8 mouse cellular contexts compared by ENCODE assay signal in the genomic region with DNA sequence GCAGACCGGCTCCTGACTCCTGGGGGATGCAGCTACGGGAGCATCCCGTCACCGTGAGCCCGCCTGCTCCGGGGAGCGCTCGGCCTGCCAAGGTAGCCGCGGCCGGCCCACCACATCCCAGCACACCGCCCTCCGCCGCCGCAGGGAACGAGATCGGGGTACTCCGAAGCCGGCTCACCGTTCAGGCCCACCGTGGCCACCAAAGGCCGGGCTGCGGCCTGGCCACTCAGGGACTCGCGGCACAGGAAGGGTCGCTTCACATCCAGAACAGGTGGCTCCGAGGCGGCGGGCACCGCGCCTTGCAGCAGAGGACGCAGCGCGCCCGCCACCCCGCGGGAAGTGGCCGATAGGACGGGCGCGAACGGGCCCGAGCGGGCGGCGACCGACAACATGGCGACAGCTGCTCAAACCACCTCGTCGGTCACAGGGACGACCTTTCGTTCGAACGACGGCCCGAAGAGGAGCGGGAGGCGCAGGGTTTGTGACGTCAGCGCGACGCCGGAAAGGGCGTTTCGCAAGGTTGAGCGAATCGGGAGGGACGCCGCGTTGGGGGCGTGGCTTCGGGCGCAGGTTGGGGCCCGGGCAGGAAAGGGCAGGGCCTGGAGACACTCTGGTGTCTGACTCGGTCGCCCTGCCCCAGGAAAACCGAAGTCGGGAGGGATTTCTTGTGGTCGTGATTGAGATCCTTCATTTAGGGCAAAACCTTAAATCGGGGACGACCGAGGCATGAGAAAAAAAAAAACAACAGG. TPM values are rescaled to one million over a fixed set of nuclear protein-coding genes. Genes with fewer than 3 reads are reported as not detected.
DNase-seq lines count a peak whose midpoint lies in the region; ATAC-seq and TF ChIP-seq lines count a peak whose summit lies in the region.

A gene (minus strand): TSS at position 507 of the 749 bp plus-strand sequence.

- H3K9me3 ChIP-seq in heart, embryonic 12.5 days (replicated peaks), result no peaks in the 10 kb centered on the region
- no peaks in the 10 kb centered on the region for H3K9me3 ChIP-seq in kidney, postnatal 0 days (replicated peaks; ENCODE audit: low read length)
- no peaks in the 10 kb centered on the region for H3K9me3 ChIP-seq in liver, embryonic 11.5 days (ENCODE audit: control insufficient read depth, low read length)
- H3K9me3 ChIP-seq in stomach, embryonic 14.5 days (ENCODE audit: control insufficient read depth, low read depth, low read length), result no peaks in the 10 kb centered on the region

- no peak for TF ChIP-seq CTCF in kidney, postnatal 0 days (IDR thresholded peaks at IDR 0.05; ENCODE audit: low read depth)

- WGBS in heart, embryonic 12.5 days, result under 1% methylated on average over 82 of the region's 82 CpGs
- WGBS in kidney, postnatal 0 days, result under 1% methylated on average over 82 of the region's 82 CpGs
- WGBS in liver, embryonic 11.5 days, result under 1% methylated on average over 82 of the region's 82 CpGs
- WGBS in stomach, embryonic 14.5 days, result under 1% methylated on average over 82 of the region's 82 CpGs

- H3K4me3 ChIP-seq in heart, embryonic 12.5 days, result peak within 1 kb of the TSS; percentile 99
- peak within 1 kb of the TSS; percentile 77 for H3K4me3 ChIP-seq in kidney, postnatal 0 days (replicated peaks; ENCODE audit: low read depth, low read length)
- peak within 1 kb of the TSS; percentile 94 for H3K4me3 ChIP-seq in liver, embryonic 11.5 days (ENCODE audit: low read depth, low read length)
- peak within 1 kb of the TSS; percentile 98 for H3K4me3 ChIP-seq in stomach, embryonic 14.5 days (ENCODE audit: low read depth, low read length)

- peaks cover 13% of the 10 kb centered on the region for H3K4me1 ChIP-seq in heart, embryonic 12.5 days (replicated peaks)
- peaks cover 8% of the 10 kb centered on the region for H3K4me1 ChIP-seq in kidney, postnatal 0 days (replicated peaks; ENCODE audit: insufficient read depth, low read length)
- H3K4me1 ChIP-seq in liver, embryonic 11.5 days (replicated peaks; ENCODE audit: control insufficient read depth, insufficient read depth, low read length), result peaks cover 10% of the 10 kb centered on the region
- H3K4me1 ChIP-seq in stomach, embryonic 14.5 days (ENCODE audit: control insufficient read depth, insufficient read depth, low read length), result peaks cover 10% of the 10 kb centered on the region; the same call in 1 of the 2 replicates

- H3K4me2 ChIP-seq in heart, embryonic 12.5 days, result peak within 1 kb of the TSS; percentile 71
- peak within 1 kb of the TSS; percentile 63 for H3K4me2 ChIP-seq in kidney, postnatal 0 days (ENCODE audit: low read length)
- H3K4me2 ChIP-seq in liver, embryonic 11.5 days, result peak within 1 kb of the TSS; percentile 81
- peak within 1 kb of the TSS; percentile 80 for H3K4me2 ChIP-seq in stomach, embryonic 14.5 days (replicated peaks; ENCODE audit: low read depth, low read length)

- H3K36me3 ChIP-seq in heart, embryonic 12.5 days, result peaks cover 7% of the 10 kb centered on the region
- peaks cover 6% of the 10 kb centered on the region for H3K36me3 ChIP-seq in kidney, postnatal 0 days (ENCODE audit: insufficient read depth, low read length)
- H3K36me3 ChIP-seq in liver, embryonic 11.5 days (ENCODE audit: control insufficient read depth, insufficient read depth, low read length), result peaks cover 7% of the 10 kb centered on the region; the same call in 1 of the 2 replicates
- H3K36me3 ChIP-seq in stomach, embryonic 14.5 days (ENCODE audit: control insufficient read depth, insufficient read depth, low read length), result peaks cover 7% of the 10 kb centered on the region

- no peaks in the 10 kb centered on the region for H3K27me3 ChIP-seq in heart, embryonic 12.5 days (replicated peaks)
- no peaks in the 10 kb centered on the region for H3K27me3 ChIP-seq in kidney, postnatal 0 days (ENCODE audit: insufficient read depth, low read length)
- no peaks in the 10 kb centered on the region for H3K27me3 ChIP-seq in liver, embryonic 11.5 days (replicated peaks; ENCODE audit: control insufficient read depth, insufficient read depth, low read length)
- no peaks in the 10 kb centered on the region for H3K27me3 ChIP-seq in stomach, embryonic 14.5 days (ENCODE audit: control insufficient read depth, insufficient read depth, low read length)

- peak; percentile 98 for DNase-seq in CD4-positive helper T cell, adult 2 months (ENCODE audit: low read depth, low spot score)
- peak; percentile 88 for DNase-seq in brain, embryonic 18.5 days (ENCODE audit: low read depth, low spot score)
- peak; percentile 97 for DNase-seq in kidney, postnatal 0 days (ENCODE audit: low spot score)
- peak; percentile 96 for DNase-seq in liver, embryonic 11.5 days (ENCODE audit: low spot score)
- peak; percentile 98 for DNase-seq in naive thymus-derived CD4-positive, alpha-beta T cell, adult 2 months (ENCODE audit: low read depth)

- peak within 1 kb of the TSS; percentile 100 for H3K9ac ChIP-seq in heart, embryonic 12.5 days
- peak within 1 kb of the TSS; percentile 90 for H3K9ac ChIP-seq in kidney, postnatal 0 days (ENCODE audit: low read depth, low read length)
- peak within 1 kb of the TSS; percentile 91 for H3K9ac ChIP-seq in liver, embryonic 11.5 days (ENCODE audit: low read depth, low read length)
- H3K9ac ChIP-seq in stomach, embryonic 14.5 days (replicated peaks; ENCODE audit: low read depth, low read length), result peak within 1 kb of the TSS; percentile 90

- peak; percentile 96 for ATAC-seq in erythroid progenitor cell, adult 5-6 weeks (replicated peaks; ENCODE audit: low FRiP score, poor library complexity, severe bottlenecking)
- peak; percentile 99 for ATAC-seq in heart, embryonic 12.5 days (ENCODE audit: insufficient number of reproducible peaks, low FRiP score)
- ATAC-seq in kidney, postnatal 0 days (replicated peaks; ENCODE audit: low FRiP score, low read depth), result peak; percentile 98
- ATAC-seq in liver, embryonic 11.5 days (replicated peaks; ENCODE audit: low FRiP score), result peak; percentile 97
- peak; percentile 98 for ATAC-seq in stomach, embryonic 14.5 days (ENCODE audit: insufficient number of reproducible peaks, insufficient read depth, low FRiP score, low read depth)

- peak within 1 kb of the TSS; percentile 92 for H3K27ac ChIP-seq in heart, embryonic 12.5 days (ENCODE audit: poor library complexity, severe bottlenecking)
- H3K27ac ChIP-seq in kidney, postnatal 0 days, result peak within 1 kb of the TSS; percentile 76
- peak within 1 kb of the TSS; percentile 72 for H3K27ac ChIP-seq in liver, embryonic 11.5 days (ENCODE audit: low read depth, low read length)
- H3K27ac ChIP-seq in stomach, embryonic 14.5 days (ENCODE audit: low read length), result peak within 1 kb of the TSS; percentile 68; the same call in 1 of the 2 replicates

RNA-seq across cellular contexts. Expression of the gene that starts here (rescaled TPM):
- total RNA-seq in erythroid progenitor cell, adult 5-6 weeks (2015; ENCODE audit: low replicate concordance), result 94.1 and 113 TPM in 2 replicates
- 48.6 and 63.0 TPM in 2 replicates for total RNA-seq in erythroid progenitor cell, adult 5-6 weeks (2017; ENCODE audit: low replicate concordance)
- 501 and 526 TPM in 2 replicates for polyA plus RNA-seq in heart, embryonic 12.5 days (2016; fragmentation: Nextera tagmentation; extraction: Ambion mirVana)
- 588 and 601 TPM in 2 replicates for polyA plus RNA-seq in kidney, postnatal 0 days (2015; fragmentation: Nextera tagmentation; extraction: Ambion mirVana)
- 280 and 288 TPM in 2 replicates for polyA plus RNA-seq in liver, embryonic 11.5 days (2014; fragmentation: Nextera tagmentation; extraction: Ambion mirVana)
- polyA plus RNA-seq in stomach, embryonic 14.5 days (2014; fragmentation: Nextera tagmentation; extraction: Ambion mirVana), result 211 and 233 TPM in 2 replicates

Comparison
In these comparisons a context has a peak if more than half of its experiments do, and no peak if none do; other contexts are left out.
1. Peak in every context shown above with its lines: DNase-seq, ATAC-seq, H3K4me3 ChIP-seq and H3K27ac ChIP-seq.